Mouse (Mus musculus) brain, embryonic 14.5 days (tissue): ENCODE data around the gene Hoxd3. TPM values are rescaled to one million over a fixed set of nuclear protein-coding genes. Genes with fewer than 3 reads are reported as not detected.

Source experiments
- DNase-seq: peaks from one replicate; pipeline ENCODE4 v3.0.0-alpha.2; 2011; ENCODE audit warnings: low read depth
- CTCF ChIP-seq: fragments of 200-500 bp; IDR thresholded peaks from 2 replicates; pipeline ENCODE4 v1.5.1; 2012; ENCODE audit warnings: inconsistent platforms, mild to moderate bottlenecking, moderate library complexity, borderline replicate concordance; ENCODE audit not compliant: insufficient read depth, insufficient read length; ENCODE audit errors: extremely low read depth
- POLR2A ChIP-seq: fragments of 200-500 bp; IDR thresholded peaks from 2 replicates; pipeline ENCODE4 v1.6.1; 2012; ENCODE audit warnings: mild to moderate bottlenecking, inconsistent platforms, borderline replicate concordance; ENCODE audit not compliant: poor library complexity, insufficient read depth, insufficient read length, severe bottlenecking; ENCODE audit errors: extremely low read depth
- polyA plus RNA-seq: library from polyadenylated mRNA; depleted of rRNA; stranded (reverse); fragments of >200 nt; gene quantifications from 2 replicates; pipeline ENCODE4 v1.2.3, GENCODE M21; 2012

The Hoxd3 gene
- polyA plus RNA-seq, 1 experiment = 47.4 TPM

DNA sequence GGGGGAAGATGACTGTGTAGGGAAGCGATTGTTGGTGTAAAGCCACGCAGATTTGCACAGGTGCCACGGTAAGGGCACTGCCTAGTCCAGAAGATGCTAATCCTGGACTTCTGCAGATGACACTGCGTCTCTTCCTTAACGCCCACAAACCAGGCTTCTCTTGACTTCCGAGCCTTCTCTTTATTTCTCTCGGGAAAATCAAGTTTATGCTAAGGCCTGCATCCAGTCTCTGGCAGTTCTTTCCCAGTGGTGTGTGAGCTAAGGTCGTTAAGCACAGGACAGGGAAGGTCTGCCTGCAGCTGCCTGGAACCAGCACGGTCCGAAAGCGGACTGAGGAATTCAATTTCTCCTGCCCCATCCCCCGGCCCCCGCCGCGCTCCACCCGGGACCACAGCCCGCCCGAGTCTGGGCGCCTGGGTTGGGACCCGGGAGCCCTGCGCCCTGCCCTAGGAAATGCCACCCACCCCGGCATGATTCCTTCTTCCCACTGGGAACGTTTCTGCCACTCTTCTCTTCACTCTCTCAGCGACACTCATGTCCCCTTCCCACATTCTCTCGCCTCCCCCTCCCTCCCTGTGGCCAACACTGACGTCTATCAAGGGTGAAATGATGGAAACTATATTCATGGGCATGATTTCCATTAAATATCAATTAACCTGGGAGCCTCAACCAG lies 7.9 kb upstream of the Hoxd3 start:
- no peak for DNase-seq

DNA sequence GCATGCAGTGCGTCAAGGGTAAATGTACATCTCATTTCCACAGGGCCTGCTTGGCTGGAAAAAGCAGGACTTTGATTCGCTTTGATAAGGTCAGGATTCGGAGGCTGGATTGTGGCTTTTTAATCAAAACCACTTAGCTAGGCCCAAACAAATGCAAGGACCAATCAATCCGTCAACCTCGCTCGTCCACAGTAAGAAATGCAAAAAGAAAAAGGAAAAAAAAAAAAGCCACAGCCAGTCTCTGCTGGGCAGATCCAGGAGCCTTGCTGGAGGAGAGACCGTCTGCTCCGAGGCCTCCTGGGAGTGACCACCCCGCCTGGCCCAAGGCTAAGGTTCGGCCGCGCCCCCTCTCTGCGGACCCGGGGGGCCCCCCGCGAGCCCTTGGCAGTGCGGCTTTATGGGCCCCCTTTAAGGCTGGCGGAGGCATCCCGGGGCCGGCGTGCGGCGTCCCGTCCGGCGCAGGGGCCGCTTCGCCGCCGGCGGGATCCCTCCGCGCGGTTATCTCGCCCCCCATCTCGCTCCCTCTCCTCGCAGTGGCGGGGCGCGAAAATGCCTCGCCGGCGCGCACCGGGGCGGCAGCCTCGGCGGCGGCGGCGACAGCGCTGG lies 7.2 kb upstream of the Hoxd3 start, which contains the start of gene Hoxd8:
Gene Hoxd8, plus strand, starts transcription at position 223 of the 606 bp plus-strand sequence.
- TF ChIP-seq CTCF = no peak
- no peak for TF ChIP-seq POLR2A

More for the DNA sequence above, 7.9 kb upstream of the Hoxd3 start:
- TF ChIP-seq POLR2A (no peak), CTCF (no peak)

GRCm38 (mm10) chr2:74704999-74705466 lies 6.7 kb upstream of the Hoxd3 start:
- TF ChIP-seq POLR2A = no peak
- TF ChIP-seq CTCF = no peak
- DNase-seq = no peak

More for the DNA sequence above, 7.2 kb upstream of the Hoxd3 start, which contains the start of gene Hoxd8:
- DNase-seq = no peak

GRCm38 (mm10) chr2:74705467-74706089 lies 6.1 kb upstream of the Hoxd3 start:
- no peak for DNase-seq

GRCm38 (mm10) chr2:74706393-74706960 lies 5.2 kb upstream of the Hoxd3 start:
- TF ChIP-seq POLR2A (no peak), CTCF (no peak)

More at GRCm38 (mm10) chr2:74705467-74706089, 6.1 kb upstream of the Hoxd3 start:
- TF ChIP-seq CTCF (no peak), POLR2A (no peak)

DNA sequence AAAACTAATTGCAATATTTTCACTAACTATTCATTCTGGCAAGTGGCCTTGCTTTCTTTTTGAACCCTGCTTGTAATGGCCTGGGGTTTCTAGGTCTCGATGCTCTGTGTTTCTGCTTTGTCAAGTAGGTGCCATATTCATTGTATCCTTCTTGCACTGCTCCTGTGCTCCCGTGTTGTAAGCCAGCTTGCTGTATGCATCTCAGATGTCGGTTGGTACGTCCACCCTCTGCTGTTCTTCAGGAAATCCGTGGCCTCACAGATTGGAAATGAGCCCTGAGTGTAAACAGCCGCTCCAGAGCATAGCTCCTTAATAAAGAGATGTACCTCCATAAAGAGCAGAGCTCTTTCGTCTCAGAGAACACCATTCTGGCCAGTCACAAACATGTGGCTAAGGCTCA lies 4.1 kb upstream of the Hoxd3 start:
- TF ChIP-seq POLR2A (no peak), CTCF (no peak)
- no peak for DNase-seq

More at GRCm38 (mm10) chr2:74706393-74706960, 5.2 kb upstream of the Hoxd3 start:
- DNase-seq = no peak

GRCm38 (mm10) chr2:74708676-74709075 lies 3.1 kb upstream of the Hoxd3 start:
- DNase-seq = no peak
- TF ChIP-seq CTCF = no peak
- TF ChIP-seq POLR2A = no peak

DNA sequence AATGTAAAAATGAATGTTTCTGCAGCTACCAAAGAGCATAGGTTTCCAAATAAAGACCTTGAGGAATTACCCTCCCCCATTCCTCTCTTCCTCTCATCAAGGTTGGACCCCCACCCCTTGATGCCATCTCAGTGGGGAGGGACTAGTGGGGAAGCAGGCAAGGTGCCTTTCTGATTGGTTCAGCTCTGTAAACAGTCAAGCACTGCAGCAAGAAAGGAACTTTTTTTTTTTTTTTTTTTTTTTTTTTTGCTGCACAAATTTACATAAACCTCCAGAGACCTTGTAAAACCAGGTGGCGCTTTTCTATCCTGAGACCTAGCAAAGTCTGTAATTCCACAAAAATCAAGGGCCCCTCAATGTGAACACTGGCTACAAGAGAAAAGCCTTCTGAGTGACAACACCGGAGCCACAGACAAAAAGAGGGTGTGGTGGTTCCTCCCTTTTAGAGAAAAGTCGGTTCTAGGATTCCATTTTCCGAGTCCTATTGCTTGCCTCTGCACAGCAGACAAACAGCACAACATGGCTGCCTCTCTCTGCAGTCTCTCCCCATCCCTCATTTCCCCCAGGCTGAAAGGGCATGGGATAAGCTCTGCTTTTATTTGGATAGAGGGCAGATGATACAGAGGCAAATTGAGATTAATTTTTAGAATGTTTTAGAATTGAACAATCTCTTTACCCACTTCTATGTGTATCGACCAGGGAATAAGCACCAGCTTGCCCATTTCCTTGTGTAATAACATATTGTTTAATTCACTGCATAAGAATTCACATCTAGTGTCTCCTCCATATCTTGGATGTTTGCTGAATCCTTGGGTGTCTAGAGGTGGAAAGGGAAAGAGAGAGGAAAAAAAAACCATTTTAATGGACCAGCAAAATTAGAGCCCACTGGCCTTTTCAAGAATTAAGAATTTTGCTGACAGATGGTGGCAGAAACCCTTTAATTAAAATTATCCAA lies 2.0 kb upstream of the Hoxd3 start:
- TF ChIP-seq CTCF = no peak
- no peak for TF ChIP-seq POLR2A
- no peak for DNase-seq

GRCm38 (mm10) chr2:74710929-74711543 lies 691 bp upstream of the Hoxd3 start:
- no peak for DNase-seq
- TF ChIP-seq CTCF (no peak), POLR2A (no peak)
